Mouse (Mus musculus): Measurements from ENCODE around the gene Adam19. TPM values are rescaled to one million over a fixed set of nuclear protein-coding genes. Genes with fewer than 3 reads are reported as not detected.

Adam19 gene
- polyA plus RNA-seq, 1 experiment: 51.6 TPM

GRCm38 (mm10) chr11:46058011-46058410, 2.2 kb downstream of the Adam19 start:
- no peak for TF ChIP-seq CTCF (IDR thresholded peaks at IDR 0.05; ENCODE audit: low read depth, low read length)
- no peak for TF ChIP-seq POLR2A (IDR thresholded peaks at IDR 0.05; ENCODE audit: insufficient read depth, low read length)
- TF ChIP-seq EP300 (IDR thresholded peaks at IDR 0.05; ENCODE audit: insufficient read depth, low read depth, low read length): no peak
- peak overlapping the region; percentile 55; the same call in 1 of the 2 replicates for H3K27ac ChIP-seq (ENCODE audit: insufficient read depth, low read length)
- H3K9me3 ChIP-seq (replicated peaks; ENCODE audit: control insufficient read depth, insufficient read depth, low read length, poor library complexity, severe bottlenecking): no peaks in the 10 kb centered on the region
- H3K27me3 ChIP-seq (ENCODE audit: control insufficient read depth, insufficient read depth, low read length, poor library complexity, severe bottlenecking): no peaks in the 10 kb centered on the region
- peaks cover 15% of the 10 kb centered on the region for H3K36me3 ChIP-seq (ENCODE audit: control insufficient read depth, insufficient read depth, low read length, poor library complexity, severe bottlenecking)
- peaks cover 11% of the 10 kb centered on the region for H3K4me1 ChIP-seq (ENCODE audit: control insufficient read depth, insufficient read depth, low read length)
- no peak overlapping the region for H3K9ac ChIP-seq (ENCODE audit: low read depth, poor library complexity, severe bottlenecking)
- H3K4me3 ChIP-seq (ENCODE audit: low read depth, low read length): no peak overlapping the region

GRCm38 (mm10) chr11:46058916-46059315, 3.1 kb downstream of the Adam19 start:
- Histone ChIP-seq H3K4me3 (ENCODE audit: low read depth, low read length) (no peak overlapping the region), H3K36me3 (ENCODE audit: control insufficient read depth, insufficient read depth, low read length, poor library complexity, severe bottlenecking) (peaks cover 15% of the 10 kb centered on the region), H3K9me3 (replicated peaks; ENCODE audit: control insufficient read depth, insufficient read depth, low read length, poor library complexity, severe bottlenecking) (no peaks in the 10 kb centered on the region), H3K4me1 (ENCODE audit: control insufficient read depth, insufficient read depth, low read length) (peaks cover 12% of the 10 kb centered on the region), H3K9ac (ENCODE audit: low read depth, poor library complexity, severe bottlenecking) (no peak overlapping the region), H3K27me3 (ENCODE audit: control insufficient read depth, insufficient read depth, low read length, poor library complexity, severe bottlenecking) (no peaks in the 10 kb centered on the region), H3K27ac (ENCODE audit: insufficient read depth, low read length) (no peak overlapping the region)
- TF ChIP-seq POLR2A (IDR thresholded peaks at IDR 0.05; ENCODE audit: insufficient read depth, low read length) (no peak), CTCF (IDR thresholded peaks at IDR 0.05; ENCODE audit: low read depth, low read length) (no peak), EP300 (IDR thresholded peaks at IDR 0.05; ENCODE audit: insufficient read depth, low read depth, low read length) (no peak)

- Histone ChIP-seq H3K9ac (ENCODE audit: low read depth, poor library complexity, severe bottlenecking) (no peak overlapping the region), H3K4me1 (ENCODE audit: control insufficient read depth, insufficient read depth, low read length) (peaks cover 8% of the 10 kb centered on the region), H3K27me3 (ENCODE audit: control insufficient read depth, insufficient read depth, low read length, poor library complexity, severe bottlenecking) (no peaks in the 10 kb centered on the region), H3K36me3 (ENCODE audit: control insufficient read depth, insufficient read depth, low read length, poor library complexity, severe bottlenecking) (peaks cover 15% of the 10 kb centered on the region), H3K9me3 (replicated peaks; ENCODE audit: control insufficient read depth, insufficient read depth, low read length, poor library complexity, severe bottlenecking) (no peaks in the 10 kb centered on the region), H3K4me3 (ENCODE audit: low read depth, low read length) (no peak overlapping the region), H3K27ac (ENCODE audit: insufficient read depth, low read length) (peak overlapping the region; percentile 10)
- TF ChIP-seq EP300 (IDR thresholded peaks at IDR 0.05; ENCODE audit: insufficient read depth, low read depth, low read length) (peak; percentile 74), POLR2A (IDR thresholded peaks at IDR 0.05; ENCODE audit: insufficient read depth, low read length) (no peak), CTCF (IDR thresholded peaks at IDR 0.05; ENCODE audit: low read depth, low read length) (peak; percentile 60)
These were observed 4.3 kb downstream of the Adam19 start for GRCm38 (mm10) chr11:46059887-46060650.

GRCm38 (mm10) chr11:46060651-46061020, 4.8 kb downstream of the Adam19 start:
- H3K36me3 ChIP-seq (ENCODE audit: control insufficient read depth, insufficient read depth, low read length, poor library complexity, severe bottlenecking): peaks cover 15% of the 10 kb centered on the region
- H3K9ac ChIP-seq (ENCODE audit: low read depth, poor library complexity, severe bottlenecking): no peak overlapping the region
- no peak overlapping the region for H3K4me3 ChIP-seq (ENCODE audit: low read depth, low read length)
- H3K27ac ChIP-seq (ENCODE audit: insufficient read depth, low read length): no peak overlapping the region
- H3K4me1 ChIP-seq (ENCODE audit: control insufficient read depth, insufficient read depth, low read length): peaks cover 8% of the 10 kb centered on the region
- no peaks in the 10 kb centered on the region for H3K27me3 ChIP-seq (ENCODE audit: control insufficient read depth, insufficient read depth, low read length, poor library complexity, severe bottlenecking)
- no peaks in the 10 kb centered on the region for H3K9me3 ChIP-seq (replicated peaks; ENCODE audit: control insufficient read depth, insufficient read depth, low read length, poor library complexity, severe bottlenecking)
- TF ChIP-seq CTCF (IDR thresholded peaks at IDR 0.05; ENCODE audit: low read depth, low read length): no peak
- TF ChIP-seq POLR2A (IDR thresholded peaks at IDR 0.05; ENCODE audit: insufficient read depth, low read length): no peak
- TF ChIP-seq EP300 (IDR thresholded peaks at IDR 0.05; ENCODE audit: insufficient read depth, low read depth, low read length): no peak

- peaks cover 15% of the 10 kb centered on the region for H3K36me3 ChIP-seq (ENCODE audit: control insufficient read depth, insufficient read depth, low read length, poor library complexity, severe bottlenecking)
- H3K9me3 ChIP-seq (replicated peaks; ENCODE audit: control insufficient read depth, insufficient read depth, low read length, poor library complexity, severe bottlenecking): no peaks in the 10 kb centered on the region
- no peak overlapping the region for H3K4me3 ChIP-seq (ENCODE audit: low read depth, low read length)
- 0 out of 2 replicates have a peak overlapping the region, but pooled peaks have one; percentile 16 for H3K27ac ChIP-seq (ENCODE audit: insufficient read depth, low read length)
- H3K4me1 ChIP-seq (ENCODE audit: control insufficient read depth, insufficient read depth, low read length): peaks cover 8% of the 10 kb centered on the region
- H3K27me3 ChIP-seq (ENCODE audit: control insufficient read depth, insufficient read depth, low read length, poor library complexity, severe bottlenecking): no peaks in the 10 kb centered on the region
- no peak overlapping the region for H3K9ac ChIP-seq (ENCODE audit: low read depth, poor library complexity, severe bottlenecking)
- TF ChIP-seq CTCF (IDR thresholded peaks at IDR 0.05; ENCODE audit: low read depth, low read length) (no peak), EP300 (IDR thresholded peaks at IDR 0.05; ENCODE audit: insufficient read depth, low read depth, low read length) (no peak), POLR2A (IDR thresholded peaks at IDR 0.05; ENCODE audit: insufficient read depth, low read length) (no peak)
These were observed 6.1 kb downstream of the Adam19 start for GRCm38 (mm10) chr11:46061776-46062445.

- peaks cover 11% of the 10 kb centered on the region for H3K4me1 ChIP-seq (ENCODE audit: control insufficient read depth, insufficient read depth, low read length)
- peak overlapping the region; percentile 91 for H3K27ac ChIP-seq (ENCODE audit: insufficient read depth, low read length)
- H3K36me3 ChIP-seq (ENCODE audit: control insufficient read depth, insufficient read depth, low read length, poor library complexity, severe bottlenecking): peaks cover 15% of the 10 kb centered on the region
- no peak overlapping the region for H3K9ac ChIP-seq (ENCODE audit: low read depth, poor library complexity, severe bottlenecking)
- no peak overlapping the region for H3K4me3 ChIP-seq (ENCODE audit: low read depth, low read length)
- TF ChIP-seq CTCF (IDR thresholded peaks at IDR 0.05; ENCODE audit: low read depth, low read length): no peak
- TF ChIP-seq EP300 (IDR thresholded peaks at IDR 0.05; ENCODE audit: insufficient read depth, low read depth, low read length): no peak
- TF ChIP-seq POLR2A (IDR thresholded peaks at IDR 0.05; ENCODE audit: insufficient read depth, low read length): no peak
- no peaks in the 10 kb centered on the region for H3K9me3 ChIP-seq (replicated peaks; ENCODE audit: control insufficient read depth, insufficient read depth, low read length, poor library complexity, severe bottlenecking)
- no peaks in the 10 kb centered on the region for H3K27me3 ChIP-seq (ENCODE audit: control insufficient read depth, insufficient read depth, low read length, poor library complexity, severe bottlenecking)
These were observed 6.8 kb downstream of the Adam19 start for GRCm38 (mm10) chr11:46062569-46062968.

All from ES-Bruce4 (cell line).